Mouse (Mus musculus): ENCODE data around the gene Tnr. TPM values are rescaled to one million over a fixed set of nuclear protein-coding genes. Genes with fewer than 3 reads are reported as not detected.

Tnr gene
- total and polyA plus RNA-seq, 3 experiments = 0.03 to 0.23 (median 0.06) TPM

DNA sequence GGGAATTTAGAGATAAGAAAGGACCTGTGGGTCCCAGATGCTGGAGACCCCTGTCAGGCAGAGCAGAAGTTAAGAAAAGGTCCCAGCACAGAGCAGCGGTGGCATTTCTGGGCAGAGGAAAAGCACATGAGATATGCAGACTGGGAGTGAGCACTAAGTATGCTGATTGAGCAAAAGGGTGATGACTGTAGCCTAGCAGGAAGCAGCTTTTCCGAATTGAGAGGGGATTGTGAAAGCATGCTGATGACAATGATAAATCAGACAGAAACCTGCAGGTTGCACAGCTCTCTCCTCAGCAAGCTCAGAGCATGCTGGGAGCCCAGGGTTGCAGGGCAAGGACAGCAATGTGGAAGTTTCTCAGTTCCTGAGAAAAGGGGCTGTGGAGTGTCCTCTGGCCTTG is 73.1 kb downstream of the Tnr start:
- Histone ChIP-seq H3K79me2 (replicated peaks; ENCODE audit: control insufficient read depth, insufficient read depth, low read length) (no peaks in the 10 kb centered on the region), H3K4me3 (no peak overlapping the region), H3K27me3 (ENCODE audit: control insufficient read depth, insufficient read depth, low read length) (no peaks in the 10 kb centered on the region), H3K9ac (ENCODE audit: low read depth, low read length) (no peak overlapping the region), H3K27ac (no peak overlapping the region), H3K36me3 (ENCODE audit: control insufficient read depth, insufficient read depth, low read length) (no peaks in the 10 kb centered on the region), H3K4me1 (ENCODE audit: control insufficient read depth, insufficient read depth, low read length) (peaks cover 2% of the 10 kb centered on the region; the same call in 1 of the 2 replicates)
- TF ChIP-seq POLR2A (IDR thresholded peaks at IDR 0.05; ENCODE audit: insufficient read depth, low read depth, low read length) (no peak), EP300 (IDR thresholded peaks at IDR 0.05; ENCODE audit: insufficient read depth, low read depth, low read length) (no peak), CTCF (IDR thresholded peaks at IDR 0.05) (no peak)
- intact Hi-C loops (cut with DNase I) = no loop called here
- no peak for DNase-seq
- 10% methylated on average over 2 of the region's 2 CpGs for WGBS

DNA sequence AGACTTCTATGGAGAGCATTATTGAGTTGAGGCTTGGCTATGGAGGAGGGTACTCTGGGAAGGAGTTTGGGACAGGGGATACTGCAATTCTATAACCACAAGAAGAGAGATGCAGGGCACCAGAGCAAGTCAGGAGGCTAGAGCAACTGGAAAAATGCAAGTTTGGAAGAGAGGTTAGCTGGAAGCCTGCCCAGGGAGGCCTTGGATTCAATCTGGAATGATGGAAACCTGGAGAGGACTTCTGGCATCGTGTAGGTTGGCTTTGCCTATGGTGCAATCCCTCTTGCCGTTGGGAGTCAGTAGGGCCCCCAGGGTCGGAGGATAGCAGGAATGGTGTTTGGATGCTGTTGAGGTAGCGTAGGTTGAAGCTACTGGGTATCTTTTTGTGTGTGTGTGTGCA is 90.0 kb downstream of the Tnr start:
- Histone ChIP-seq H3K4me1 (ENCODE audit: control insufficient read depth, insufficient read depth, low read length) (no peaks in the 10 kb centered on the region), H3K4me3 (no peak overlapping the region), H3K27me3 (ENCODE audit: control insufficient read depth, insufficient read depth, low read length) (no peaks in the 10 kb centered on the region), H3K27ac (no peak overlapping the region), H3K9ac (ENCODE audit: low read depth, low read length) (no peak overlapping the region), H3K79me2 (replicated peaks; ENCODE audit: control insufficient read depth, insufficient read depth, low read length) (no peaks in the 10 kb centered on the region), H3K36me3 (ENCODE audit: control insufficient read depth, insufficient read depth, low read length) (no peaks in the 10 kb centered on the region)
- intact Hi-C loops (cut with DNase I) = no loop called here
- 72% methylated on average over 4 of the region's 4 CpGs for WGBS
- no peak for TF ChIP-seq POLR2A (IDR thresholded peaks at IDR 0.05; ENCODE audit: insufficient read depth, low read depth, low read length)
- TF ChIP-seq EP300 (IDR thresholded peaks at IDR 0.05; ENCODE audit: insufficient read depth, low read depth, low read length) = no peak
- no peak for TF ChIP-seq CTCF (IDR thresholded peaks at IDR 0.05)
- DNase-seq = no peak

- Histone ChIP-seq H3K79me2 (replicated peaks; ENCODE audit: control insufficient read depth, insufficient read depth, low read length) (no peaks in the 10 kb centered on the region), H3K4me1 (ENCODE audit: control insufficient read depth, insufficient read depth, low read length) (no peaks in the 10 kb centered on the region), H3K27me3 (ENCODE audit: control insufficient read depth, insufficient read depth, low read length) (no peaks in the 10 kb centered on the region), H3K27ac (no peak overlapping the region), H3K36me3 (ENCODE audit: control insufficient read depth, insufficient read depth, low read length) (no peaks in the 10 kb centered on the region), H3K4me3 (no peak overlapping the region), H3K9ac (ENCODE audit: low read depth, low read length) (no peak overlapping the region)
- no peak for DNase-seq
- intact Hi-C loops (cut with DNase I) = no loop called here
- TF ChIP-seq EP300 (IDR thresholded peaks at IDR 0.05; ENCODE audit: insufficient read depth, low read depth, low read length) (no peak), CTCF (IDR thresholded peaks at IDR 0.05) (no peak), POLR2A (IDR thresholded peaks at IDR 0.05; ENCODE audit: insufficient read depth, low read depth, low read length) (no peak)
- 70% methylated on average over 6 of the region's 6 CpGs for WGBS
Measured at GRCm38 (mm10) chr1:159614062-159614601, 90.6 kb downstream of the Tnr start.

DNA sequence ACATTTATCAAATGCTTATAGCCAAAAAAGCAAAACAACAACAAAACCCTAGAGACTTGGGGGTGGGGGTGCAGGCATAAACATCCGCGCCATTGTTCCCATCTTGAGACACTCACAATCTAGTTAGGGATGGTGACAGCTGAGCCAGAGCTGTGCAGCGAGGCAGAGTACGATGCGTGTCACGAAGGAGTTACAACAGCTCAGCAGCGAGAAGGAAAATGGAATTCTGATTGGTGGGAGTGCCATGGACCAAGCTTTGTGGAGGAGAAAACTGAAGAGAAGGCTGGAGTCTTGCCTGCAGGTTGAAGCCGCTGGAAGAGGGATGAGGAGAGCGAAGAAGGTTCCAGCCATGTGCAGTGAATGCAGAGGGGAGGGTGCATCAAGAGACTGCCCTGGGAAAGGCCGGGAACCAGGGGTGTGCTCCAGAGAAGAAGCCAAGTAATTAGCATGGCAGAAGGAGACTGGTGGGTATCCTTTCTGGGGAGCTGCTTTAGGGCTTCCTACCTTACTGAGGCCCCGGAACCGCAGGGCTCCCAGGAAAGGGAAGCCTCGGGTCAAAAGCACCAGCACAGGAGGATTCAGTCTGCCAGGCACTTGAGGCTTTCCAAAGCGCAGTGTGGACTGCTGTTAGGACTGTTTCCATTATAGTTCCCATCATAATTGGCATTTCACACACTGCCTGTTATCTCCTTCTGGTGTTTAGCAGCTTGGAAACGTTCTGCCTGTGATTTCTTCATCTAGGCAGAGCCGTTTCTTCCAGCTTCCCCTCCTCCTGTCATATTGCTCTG is 91.3 kb downstream of the Tnr start:
- H3K27ac ChIP-seq = no peak overlapping the region
- no peaks in the 10 kb centered on the region for H3K4me1 ChIP-seq (ENCODE audit: control insufficient read depth, insufficient read depth, low read length)
- H3K4me3 ChIP-seq = no peak overlapping the region
- intact Hi-C loops (cut with DNase I) = no loop called here
- no peaks in the 10 kb centered on the region for H3K27me3 ChIP-seq (ENCODE audit: control insufficient read depth, insufficient read depth, low read length)
- H3K9ac ChIP-seq (ENCODE audit: low read depth, low read length) = no peak overlapping the region
- H3K79me2 ChIP-seq (replicated peaks; ENCODE audit: control insufficient read depth, insufficient read depth, low read length) = no peaks in the 10 kb centered on the region
- TF ChIP-seq CTCF (IDR thresholded peaks at IDR 0.05) (no peak), POLR2A (IDR thresholded peaks at IDR 0.05; ENCODE audit: insufficient read depth, low read depth, low read length) (no peak), EP300 (IDR thresholded peaks at IDR 0.05; ENCODE audit: insufficient read depth, low read depth, low read length) (no peak)
- WGBS = 59% methylated on average over 16 of the region's 16 CpGs
- DNase-seq = no peak
- H3K36me3 ChIP-seq (ENCODE audit: control insufficient read depth, insufficient read depth, low read length) = no peaks in the 10 kb centered on the region

DNA sequence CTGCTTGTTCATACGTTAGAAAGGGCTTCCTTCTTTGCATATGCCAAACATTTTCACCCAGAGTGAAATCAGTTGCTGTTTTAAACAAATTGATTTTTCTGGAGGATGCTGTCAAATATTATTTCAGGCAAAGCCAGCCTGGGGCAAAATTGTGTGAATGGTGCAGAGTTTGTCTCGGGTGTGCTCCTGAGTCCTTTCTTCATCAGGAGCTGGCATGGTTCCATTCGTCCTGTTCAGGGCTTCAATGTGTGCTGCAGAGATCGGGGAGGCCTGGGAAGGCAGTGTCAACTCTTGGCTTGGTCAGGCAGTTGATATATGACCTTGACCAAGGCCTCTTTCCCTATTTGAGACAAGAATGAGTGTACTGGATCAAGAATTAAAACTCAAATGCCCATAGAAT is 92.1 kb downstream of the Tnr start:
- Histone ChIP-seq H3K9ac (ENCODE audit: low read depth, low read length) (no peak overlapping the region), H3K4me1 (ENCODE audit: control insufficient read depth, insufficient read depth, low read length) (no peaks in the 10 kb centered on the region), H3K79me2 (replicated peaks; ENCODE audit: control insufficient read depth, insufficient read depth, low read length) (no peaks in the 10 kb centered on the region), H3K27me3 (ENCODE audit: control insufficient read depth, insufficient read depth, low read length) (no peaks in the 10 kb centered on the region), H3K27ac (no peak overlapping the region), H3K36me3 (ENCODE audit: control insufficient read depth, insufficient read depth, low read length) (no peaks in the 10 kb centered on the region), H3K4me3 (no peak overlapping the region)
- TF ChIP-seq EP300 (IDR thresholded peaks at IDR 0.05; ENCODE audit: insufficient read depth, low read depth, low read length) = no peak
- TF ChIP-seq POLR2A (IDR thresholded peaks at IDR 0.05; ENCODE audit: insufficient read depth, low read depth, low read length) = no peak
- no peak for TF ChIP-seq CTCF (IDR thresholded peaks at IDR 0.05)
- 55% methylated on average over 4 of the region's 4 CpGs for whole genome bisulfite sequencing
- no peak for DNase-seq
- intact Hi-C loops (cut with DNase I) = no loop called here

- TF ChIP-seq EP300 (IDR thresholded peaks at IDR 0.05; ENCODE audit: insufficient read depth, low read depth, low read length) = no peak
- DNase-seq = no peak
- no peak overlapping the region for H3K9ac ChIP-seq (ENCODE audit: low read depth, low read length)
- H3K4me3 ChIP-seq = no peak overlapping the region
- 66% methylated on average over 2 of the region's 2 CpGs for WGBS
- H3K27me3 ChIP-seq (ENCODE audit: control insufficient read depth, insufficient read depth, low read length) = no peaks in the 10 kb centered on the region
- no peak overlapping the region for H3K27ac ChIP-seq
- no peaks in the 10 kb centered on the region for H3K79me2 ChIP-seq (replicated peaks; ENCODE audit: control insufficient read depth, insufficient read depth, low read length)
- intact Hi-C loops (cut with DNase I) = no loop called here
- no peaks in the 10 kb centered on the region for H3K4me1 ChIP-seq (ENCODE audit: control insufficient read depth, insufficient read depth, low read length)
- no peaks in the 10 kb centered on the region for H3K36me3 ChIP-seq (ENCODE audit: control insufficient read depth, insufficient read depth, low read length)
Measured at GRCm38 (mm10) chr1:159619205-159619604, 95.6 kb downstream of the Tnr start.
